Mouse (Mus musculus) G1E (cell line): ENCODE results near the gene Scgb2b2.

Source experiments
- CTCF ChIP-seq: IDR thresholded peaks from 2 replicates; pipeline ENCODE4 v1.5.1; 2012; ENCODE audit warnings: low read depth, low read length, inconsistent platforms, mixed read lengths
- GATA1 ChIP-seq: IDR thresholded peaks from 2 replicates; pipeline ENCODE4 v1.6.1; 2012; ENCODE audit warnings: borderline replicate concordance, low read length, inconsistent platforms, mixed read lengths
- POLR2AphosphoS5 ChIP-seq: IDR thresholded peaks from 2 replicates; pipeline ENCODE4 v1.6.1; 2012; ENCODE audit warnings: low read depth, low read length, inconsistent platforms; ENCODE audit not compliant: insufficient replicate concordance
- TAL1 ChIP-seq: conservative IDR thresholded peaks from 2 replicates; pipeline ENCODE4 v1.6.1; 2012; ENCODE audit warnings: low read depth, low read length, inconsistent platforms, mixed read lengths

DNA sequence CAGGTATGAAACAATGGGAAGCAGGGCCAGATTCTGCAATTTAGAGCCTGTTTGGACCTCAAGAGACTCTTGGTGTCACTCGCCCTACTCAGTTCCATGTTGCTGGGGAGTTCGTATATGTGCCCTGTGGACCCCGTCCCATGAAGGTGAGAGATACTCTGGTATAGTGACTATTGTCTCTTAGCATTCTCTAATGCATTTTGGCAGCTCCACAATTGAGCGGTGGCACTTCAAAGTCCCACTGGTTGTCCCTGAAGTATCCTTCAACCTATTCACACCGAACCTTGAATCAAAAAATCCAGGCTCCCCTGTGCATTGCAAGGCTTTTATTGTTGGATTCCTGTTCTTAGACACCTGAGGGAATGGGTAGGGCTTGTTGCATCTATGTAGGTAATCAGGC lies at the start of gene Scgb2b2:
- no peak for TF ChIP-seq CTCF
- TF ChIP-seq TAL1 = no peak
- no peak for TF ChIP-seq GATA1
- no peak for TF ChIP-seq POLR2AphosphoS5
